Mouse (Mus musculus) forebrain, postnatal 0 days (tissue): ENCODE measurements around the gene Tmem41a. TPM values are rescaled to one million over a fixed set of nuclear protein-coding genes. Genes with fewer than 3 reads are reported as not detected.

Experiments used
- ATAC-seq: fragments of 200-750 bp; cut with Nextera tagmentation; 2 replicates; pipeline ENCODE4 v1.8.0; 2017; ENCODE audit warnings: mild to moderate bottlenecking, moderate library complexity
- DNase-seq: peaks from one replicate; pipeline ENCODE4 v3.0.0-alpha.2; 2015
- H3K27ac ChIP-seq: fragments of 300-500 bp; sonication (generic); 2 replicates; pipeline ENCODE4 v1.5.1; 2014; ENCODE audit warnings: low read depth, mild to moderate bottlenecking, antibody characterized with exemption, low read length, moderate library complexity, mixed read lengths
- H3K27me3 ChIP-seq: fragments of 300-500 bp; sonication (generic); 2 replicates; pipeline ENCODE4 v1.6.1; 2014; ENCODE audit warnings: mild to moderate bottlenecking, low read length, mixed read lengths; ENCODE audit not compliant: insufficient read depth
- H3K36me3 ChIP-seq: fragments of 300-500 bp; sonication (generic); 2 replicates; pipeline ENCODE4 v1.6.1; 2014; ENCODE audit warnings: mild to moderate bottlenecking, moderate library complexity; ENCODE audit not compliant: insufficient read depth
- H3K4me1 ChIP-seq: fragments of 300-500 bp; sonication (generic); 2 replicates; pipeline ENCODE4 v1.6.1; 2014; ENCODE audit warnings: antibody characterized with exemption; ENCODE audit not compliant: insufficient read depth
- H3K4me2 ChIP-seq: fragments of 300-500 bp; sonication (generic); 2 replicates; pipeline ENCODE4 v1.6.1; 2014; ENCODE audit warnings: low read depth, mild to moderate bottlenecking, moderate library complexity
- H3K4me3 ChIP-seq: fragments of 300-500 bp; sonication (generic); 2 replicates; pipeline ENCODE4 v1.5.1; 2014; ENCODE audit warnings: low read depth, low read length, mixed read lengths
- H3K9ac ChIP-seq: fragments of 300-500 bp; sonication (generic); 2 replicates; pipeline ENCODE4 v1.6.1; 2014; ENCODE audit warnings: mild to moderate bottlenecking
- H3K9me3 ChIP-seq: fragments of 300-500 bp; sonication (generic); 2 replicates; pipeline ENCODE4 v1.6.1; 2016; ENCODE audit warnings: low read length
- CTCF ChIP-seq: sonication (generic); IDR thresholded peaks from 2 replicates; pipeline ENCODE4 v1.5.1; 2016; ENCODE audit warnings: antibody characterized with exemption, control low read depth, low read depth
- WGBS: fragments of 180-500 bp; shearing (Covaris S2); extraction: QIAGEN DNeasy Blood & Tissue Kit; methylation state at CpG from one replicate; pipeline ENCODE4 v1.1.7; 2014; 5-methylcytosine and 5-hydroxymethylcytosine counted together
- polyA plus RNA-seq: library from polyadenylated mRNA; unstranded; fragments of >200 nt; fragmentation: Nextera tagmentation; extraction: Ambion mirVana; gene quantifications from 2 replicates; pipeline ENCODE4 v1.2.1, GENCODE M21; 2015
- total RNA-seq: library from RNA; depleted of rRNA; stranded (reverse); fragments of >200 nt; gene quantifications from 2 replicates; pipeline ENCODE4 v1.2.3, GENCODE M21; 2014

The Tmem41a gene
- total and polyA plus RNA-seq, 2 experiments from 2014 or later: 20.2 to 43.4 TPM

- H3K4me1 ChIP-seq: no peaks in the 10 kb centered on the region
- H3K36me3 ChIP-seq: no peaks in the 10 kb centered on the region
- H3K4me2 ChIP-seq: no peak overlapping the region
- 88% methylated on average over 12 of the region's 12 CpGs for WGBS
- H3K4me3 ChIP-seq: no peak overlapping the region
- ATAC-seq (no peak), DNase-seq (no peak)
- H3K27ac ChIP-seq: no peak overlapping the region
- no peaks in the 10 kb centered on the region for H3K9me3 ChIP-seq
- no peak for TF ChIP-seq CTCF
- no peak overlapping the region for H3K9ac ChIP-seq
- H3K27me3 ChIP-seq: no peaks in the 10 kb centered on the region
Measured at GRCm38 (mm10) chr16:21984091-21984490, 36.7 kb upstream of the Tmem41a start.

GRCm38 (mm10) chr16:21983581-21983980, 36.2 kb upstream of the Tmem41a start:
- ATAC-seq (no peak), DNase-seq (no peak)
- no peak overlapping the region for H3K4me2 ChIP-seq
- no peaks in the 10 kb centered on the region for H3K27me3 ChIP-seq
- no peak overlapping the region for H3K27ac ChIP-seq
- H3K36me3 ChIP-seq: no peaks in the 10 kb centered on the region
- no peaks in the 10 kb centered on the region for H3K9me3 ChIP-seq
- TF ChIP-seq CTCF: no peak
- no peak overlapping the region for H3K9ac ChIP-seq
- no peak overlapping the region for H3K4me3 ChIP-seq
- no peaks in the 10 kb centered on the region for H3K4me1 ChIP-seq
- 93% methylated on average over 4 of the region's 4 CpGs for WGBS

- 92% methylated on average over 9 of the region's 9 CpGs for WGBS
- H3K27ac ChIP-seq: no peak overlapping the region
- H3K36me3 ChIP-seq: no peaks in the 10 kb centered on the region
- no peak overlapping the region for H3K4me2 ChIP-seq
- H3K27me3 ChIP-seq: no peaks in the 10 kb centered on the region
- DNase-seq (no peak), ATAC-seq (no peak)
- no peaks in the 10 kb centered on the region for H3K9me3 ChIP-seq
- no peaks in the 10 kb centered on the region for H3K4me1 ChIP-seq
- H3K4me3 ChIP-seq: no peak overlapping the region
- no peak for TF ChIP-seq CTCF
- H3K9ac ChIP-seq: no peak overlapping the region
Measured at GRCm38 (mm10) chr16:21983146-21983545, 35.8 kb upstream of the Tmem41a start.

- Histone ChIP-seq H3K4me3 (no peak overlapping the region), H3K36me3 (no peaks in the 10 kb centered on the region), H3K27me3 (no peaks in the 10 kb centered on the region; the same call in 1 of the 2 replicates), H3K4me2 (no peak overlapping the region), H3K9ac (no peak overlapping the region), H3K27ac (no peak overlapping the region), H3K9me3 (no peaks in the 10 kb centered on the region), H3K4me1 (no peaks in the 10 kb centered on the region)
- no peak for TF ChIP-seq CTCF
- DNase-seq (no peak), ATAC-seq (no peak)
- 80% methylated on average over 5 of the region's 5 CpGs for WGBS
Measured at GRCm38 (mm10) chr16:21977347-21977746, 30.0 kb upstream of the Tmem41a start.

- Histone ChIP-seq H3K4me3 (0 out of 2 replicates have a peak overlapping the region, but pooled peaks have one; percentile 5), H3K9ac (no peak overlapping the region), H3K27ac (no peak overlapping the region), H3K4me1 (no peaks in the 10 kb centered on the region), H3K27me3 (no peaks in the 10 kb centered on the region; the same call in 1 of the 2 replicates), H3K36me3 (no peaks in the 10 kb centered on the region), H3K9me3 (no peaks in the 10 kb centered on the region), H3K4me2 (peak overlapping the region; percentile 21; the same call in 1 of the 2 replicates)
- no peak for TF ChIP-seq CTCF
- 3% methylated on average over 16 of the region's 16 CpGs for WGBS
- DNase-seq (peak; percentile 4), ATAC-seq (no peak)
Measured at GRCm38 (mm10) chr16:21976203-21976602, 28.9 kb upstream of the Tmem41a start.

- Histone ChIP-seq H3K4me1 (no peaks in the 10 kb centered on the region), H3K9me3 (no peaks in the 10 kb centered on the region), H3K4me3 (no peak overlapping the region), H3K27ac (no peak overlapping the region), H3K9ac (no peak overlapping the region), H3K36me3 (no peaks in the 10 kb centered on the region), H3K4me2 (no peak overlapping the region), H3K27me3 (no peaks in the 10 kb centered on the region; the same call in 1 of the 2 replicates)
- 69% methylated on average over 4 of the region's 4 CpGs for WGBS
- no peak for DNase-seq
- no peak for TF ChIP-seq CTCF
- no peak for ATAC-seq
Measured at GRCm38 (mm10) chr16:21971446-21971845, 24.1 kb upstream of the Tmem41a start.

GRCm38 (mm10) chr16:21970536-21970935, 23.2 kb upstream of the Tmem41a start:
- Histone ChIP-seq H3K9me3 (no peaks in the 10 kb centered on the region), H3K4me1 (no peaks in the 10 kb centered on the region), H3K27me3 (no peaks in the 10 kb centered on the region; the same call in 1 of the 2 replicates), H3K27ac (no peak overlapping the region), H3K4me2 (no peak overlapping the region), H3K4me3 (no peak overlapping the region), H3K9ac (no peak overlapping the region), H3K36me3 (no peaks in the 10 kb centered on the region)
- DNase-seq: no peak
- no peak for ATAC-seq
- 90% methylated on average over 6 of the region's 6 CpGs for WGBS
- no peak for TF ChIP-seq CTCF
